Mouse (Mus musculus): ENCODE data around the gene Ctnnd2. TPM values are rescaled to one million over a fixed set of nuclear protein-coding genes. Genes with fewer than 3 reads are reported as not detected.

The Ctnnd2 gene
- polyA plus RNA-seq, 1 experiment from 2014 or later = 3.3 TPM

GRCm38 (mm10) chr15:31006050-31006824, 833.8 kb downstream of the Ctnnd2 start:
- Histone ChIP-seq H3K4me3 (replicated peaks) (no peak overlapping the region), H3K4me2 (no peak overlapping the region), H3K27me3 (peaks cover 16% of the 10 kb centered on the region), H3K27ac (no peak overlapping the region), H3K4me1 (replicated peaks) (0 out of 2 replicates have a peak, but pooled peaks cover 8% of the 10 kb centered on the region), H3K9me3 (no peaks in the 10 kb centered on the region), H3K36me3 (no peaks in the 10 kb centered on the region), H3K9ac (replicated peaks) (no peak overlapping the region)
- peak; percentile 87 for ATAC-seq (ENCODE audit: insufficient number of reproducible peaks, insufficient read depth, low FRiP score, low TSS enrichment, low read depth)
- WGBS = 49% methylated on average over 8 of the region's 8 CpGs

- no peak overlapping the region for H3K9ac ChIP-seq (replicated peaks)
- no peak overlapping the region for H3K27ac ChIP-seq
- no peaks in the 10 kb centered on the region for H3K36me3 ChIP-seq
- ATAC-seq (ENCODE audit: insufficient number of reproducible peaks, insufficient read depth, low FRiP score, low TSS enrichment, low read depth) = no peak
- H3K4me1 ChIP-seq (replicated peaks) = 0 out of 2 replicates have a peak, but pooled peaks cover 8% of the 10 kb centered on the region
- H3K27me3 ChIP-seq = peaks cover 16% of the 10 kb centered on the region
- no peak overlapping the region for H3K4me3 ChIP-seq (replicated peaks)
- H3K4me2 ChIP-seq = no peak overlapping the region
- WGBS = 80% methylated on average over 8 of the region's 8 CpGs
- H3K9me3 ChIP-seq = no peaks in the 10 kb centered on the region
Observed at GRCm38 (mm10) chr15:31006825-31007157, 834.4 kb downstream of the Ctnnd2 start.

- Histone ChIP-seq H3K27me3 (peaks cover 16% of the 10 kb centered on the region), H3K36me3 (no peaks in the 10 kb centered on the region), H3K4me2 (no peak overlapping the region), H3K27ac (no peak overlapping the region), H3K4me1 (replicated peaks) (0 out of 2 replicates have a peak, but pooled peaks cover 8% of the 10 kb centered on the region), H3K4me3 (replicated peaks) (no peak overlapping the region), H3K9ac (replicated peaks) (no peak overlapping the region), H3K9me3 (no peaks in the 10 kb centered on the region)
- 58% methylated on average over 6 of the region's 6 CpGs for WGBS
- no peak for ATAC-seq (ENCODE audit: insufficient number of reproducible peaks, insufficient read depth, low FRiP score, low TSS enrichment, low read depth)
Observed at GRCm38 (mm10) chr15:31008594-31008993, 836.2 kb downstream of the Ctnnd2 start.

- Histone ChIP-seq H3K9ac (replicated peaks) (no peak overlapping the region), H3K27ac (no peak overlapping the region), H3K4me2 (no peak overlapping the region), H3K27me3 (no peaks in the 10 kb centered on the region), H3K4me3 (replicated peaks) (no peak overlapping the region), H3K9me3 (no peaks in the 10 kb centered on the region), H3K4me1 (replicated peaks) (0 out of 2 replicates have a peak, but pooled peaks cover 4% of the 10 kb centered on the region), H3K36me3 (no peaks in the 10 kb centered on the region)
- WGBS = 73% methylated on average over 2 of the region's 2 CpGs
- ATAC-seq (ENCODE audit: insufficient number of reproducible peaks, insufficient read depth, low FRiP score, low TSS enrichment, low read depth) = no peak
Observed at GRCm38 (mm10) chr15:31020769-31021168, 848.4 kb downstream of the Ctnnd2 start.

GRCm38 (mm10) chr15:31022012-31022411, 849.6 kb downstream of the Ctnnd2 start:
- WGBS = 39% methylated on average over 1 of the region's 1 CpGs
- H3K36me3 ChIP-seq = no peaks in the 10 kb centered on the region
- no peaks in the 10 kb centered on the region for H3K9me3 ChIP-seq
- no peak overlapping the region for H3K27ac ChIP-seq
- H3K4me3 ChIP-seq (replicated peaks) = no peak overlapping the region
- H3K4me2 ChIP-seq = no peak overlapping the region
- 0 out of 2 replicates have a peak, but pooled peaks cover 4% of the 10 kb centered on the region for H3K4me1 ChIP-seq (replicated peaks)
- ATAC-seq (ENCODE audit: insufficient number of reproducible peaks, insufficient read depth, low FRiP score, low TSS enrichment, low read depth) = no peak
- H3K9ac ChIP-seq (replicated peaks) = no peak overlapping the region
- H3K27me3 ChIP-seq = no peaks in the 10 kb centered on the region

- Histone ChIP-seq H3K36me3 (no peaks in the 10 kb centered on the region), H3K4me3 (replicated peaks) (no peak overlapping the region), H3K9ac (replicated peaks) (no peak overlapping the region), H3K4me2 (no peak overlapping the region), H3K4me1 (replicated peaks) (0 out of 2 replicates have a peak, but pooled peaks cover 4% of the 10 kb centered on the region), H3K27me3 (no peaks in the 10 kb centered on the region), H3K9me3 (no peaks in the 10 kb centered on the region), H3K27ac (no peak overlapping the region)
- no peak for ATAC-seq (ENCODE audit: insufficient number of reproducible peaks, insufficient read depth, low FRiP score, low TSS enrichment, low read depth)
- 94% methylated on average over 3 of the region's 3 CpGs for WGBS
Observed at GRCm38 (mm10) chr15:31022497-31022896, 850.1 kb downstream of the Ctnnd2 start.

- H3K4me1 ChIP-seq (replicated peaks) = 0 out of 2 replicates have a peak, but pooled peaks cover 4% of the 10 kb centered on the region
- no peak overlapping the region for H3K4me2 ChIP-seq
- H3K27ac ChIP-seq = no peak overlapping the region
- no peak for ATAC-seq (ENCODE audit: insufficient number of reproducible peaks, insufficient read depth, low FRiP score, low TSS enrichment, low read depth)
- no peak overlapping the region for H3K9ac ChIP-seq (replicated peaks)
- no peaks in the 10 kb centered on the region for H3K36me3 ChIP-seq
- H3K27me3 ChIP-seq = no peaks in the 10 kb centered on the region
- H3K4me3 ChIP-seq (replicated peaks) = no peak overlapping the region
- no peaks in the 10 kb centered on the region for H3K9me3 ChIP-seq
- 84% methylated on average over 5 of the region's 5 CpGs for WGBS
Observed at GRCm38 (mm10) chr15:31023766-31024165, 851.4 kb downstream of the Ctnnd2 start.

GRCm38 (mm10) chr15:31027448-31028230, 855.2 kb downstream of the Ctnnd2 start:
- no peak for ATAC-seq (ENCODE audit: insufficient number of reproducible peaks, insufficient read depth, low FRiP score, low TSS enrichment, low read depth)
- Histone ChIP-seq H3K36me3 (no peaks in the 10 kb centered on the region), H3K4me1 (replicated peaks) (no peaks in the 10 kb centered on the region), H3K9me3 (no peaks in the 10 kb centered on the region), H3K9ac (replicated peaks) (no peak overlapping the region), H3K4me2 (no peak overlapping the region), H3K4me3 (replicated peaks) (no peak overlapping the region), H3K27me3 (no peaks in the 10 kb centered on the region), H3K27ac (no peak overlapping the region)
- 87% methylated on average over 26 of the region's 26 CpGs for WGBS

- no peak overlapping the region for H3K27ac ChIP-seq
- H3K9me3 ChIP-seq = no peaks in the 10 kb centered on the region
- no peaks in the 10 kb centered on the region for H3K4me1 ChIP-seq (replicated peaks)
- H3K9ac ChIP-seq (replicated peaks) = no peak overlapping the region
- ATAC-seq (ENCODE audit: insufficient number of reproducible peaks, insufficient read depth, low FRiP score, low TSS enrichment, low read depth) = no peak
- H3K36me3 ChIP-seq = no peaks in the 10 kb centered on the region
- no peak overlapping the region for H3K4me3 ChIP-seq (replicated peaks)
- H3K27me3 ChIP-seq = no peaks in the 10 kb centered on the region
- H3K4me2 ChIP-seq = no peak overlapping the region
- WGBS = 67% methylated on average over 1 of the region's 1 CpGs
Observed at GRCm38 (mm10) chr15:31044983-31045382, 872.6 kb downstream of the Ctnnd2 start.

GRCm38 (mm10) chr15:31051496-31051895, 879.1 kb downstream of the Ctnnd2 start:
- Histone ChIP-seq H3K27me3 (no peaks in the 10 kb centered on the region), H3K9me3 (no peaks in the 10 kb centered on the region), H3K27ac (no peak overlapping the region), H3K9ac (replicated peaks) (no peak overlapping the region), H3K4me2 (no peak overlapping the region), H3K4me1 (replicated peaks) (no peaks in the 10 kb centered on the region), H3K36me3 (no peaks in the 10 kb centered on the region), H3K4me3 (replicated peaks) (no peak overlapping the region)
- 84% methylated on average over 5 of the region's 5 CpGs for WGBS
- ATAC-seq (ENCODE audit: insufficient number of reproducible peaks, insufficient read depth, low FRiP score, low TSS enrichment, low read depth) = no peak

GRCm38 (mm10) chr15:31056145-31056544, 883.8 kb downstream of the Ctnnd2 start:
- no peak overlapping the region for H3K9ac ChIP-seq (replicated peaks)
- no peak for ATAC-seq (ENCODE audit: insufficient number of reproducible peaks, insufficient read depth, low FRiP score, low TSS enrichment, low read depth)
- no peak overlapping the region for H3K4me2 ChIP-seq
- no peaks in the 10 kb centered on the region for H3K27me3 ChIP-seq
- no peaks in the 10 kb centered on the region for H3K36me3 ChIP-seq
- H3K4me1 ChIP-seq (replicated peaks) = no peaks in the 10 kb centered on the region
- no peaks in the 10 kb centered on the region for H3K9me3 ChIP-seq
- H3K27ac ChIP-seq = no peak overlapping the region
- WGBS = 51% methylated on average over 3 of the region's 3 CpGs
- H3K4me3 ChIP-seq (replicated peaks) = no peak overlapping the region
